Mouse (Mus musculus) stomach, postnatal 0 days (tissue): ENCODE results near the gene Nmral1. TPM values are rescaled to one million over a fixed set of nuclear protein-coding genes. Genes with fewer than 3 reads are reported as not detected.

Experiments used
- ATAC-seq: fragments of 200-750 bp; cut with Nextera tagmentation; 2 replicates; pipeline ENCODE4 v1.8.0; 2017; ENCODE audit not compliant: low FRiP score, low TSS enrichment
- DNase-seq: peaks from one replicate; pipeline ENCODE4 v3.0.0-alpha.2; 2016; ENCODE audit warnings: low spot score
- H3K27ac ChIP-seq: fragments of 300-500 bp; sonication (generic); replicated peaks from 2 replicates; pipeline ENCODE4 v1.5.1; 2014; ENCODE audit warnings: mild to moderate bottlenecking, control low read depth
- H3K27me3 ChIP-seq: fragments of 300-500 bp; sonication (generic); 2 replicates; pipeline ENCODE4 v1.6.1; 2014; ENCODE audit warnings: low read length; ENCODE audit not compliant: control insufficient read depth, insufficient read depth
- H3K36me3 ChIP-seq: fragments of 300-500 bp; sonication (generic); 2 replicates; pipeline ENCODE4 v1.6.1; 2014; ENCODE audit warnings: low read length, mixed read lengths; ENCODE audit not compliant: control insufficient read depth, insufficient read depth
- H3K4me1 ChIP-seq: fragments of 300-500 bp; sonication (generic); replicated peaks from 2 replicates; pipeline ENCODE4 v1.6.1; 2014; ENCODE audit warnings: antibody characterized with exemption; ENCODE audit not compliant: control insufficient read depth, insufficient read depth
- H3K4me2 ChIP-seq: fragments of 300-500 bp; sonication (generic); replicated peaks from 2 replicates; pipeline ENCODE4 v1.6.1; 2014; ENCODE audit warnings: low read depth, mild to moderate bottlenecking, control low read depth, moderate library complexity
- H3K4me3 ChIP-seq: fragments of 300-500 bp; sonication (generic); 2 replicates; pipeline ENCODE4 v1.5.1; 2014; ENCODE audit warnings: low read depth, low read length, control low read depth
- H3K9ac ChIP-seq: fragments of 300-500 bp; sonication (generic); 2 replicates; pipeline ENCODE4 v1.6.1; 2014; ENCODE audit warnings: mild to moderate bottlenecking, low read length, control low read depth, mixed read lengths
- H3K9me3 ChIP-seq: fragments of 300-500 bp; sonication (generic); 2 replicates; pipeline ENCODE4 v1.6.1; 2016; ENCODE audit warnings: low read length; ENCODE audit not compliant: control insufficient read depth
- CTCF ChIP-seq: IDR thresholded peaks from 2 replicates; pipeline ENCODE4 v1.5.1; 2016; ENCODE audit warnings: antibody characterized with exemption, low read depth, mild to moderate bottlenecking, moderate library complexity
- EP300 ChIP-seq: optimal IDR thresholded peaks from 2 replicates; pipeline ENCODE3; 2016; ENCODE audit warnings: antibody characterized with exemption
- WGBS: fragments of 180-500 bp; shearing (Covaris S2); extraction: QIAGEN DNeasy Blood & Tissue Kit; methylation state at CpG from one replicate; pipeline ENCODE4 v1.1.7; 2014; 5-methylcytosine and 5-hydroxymethylcytosine counted together
- polyA plus RNA-seq: library from polyadenylated mRNA; unstranded; fragments of >200 nt; fragmentation: Nextera tagmentation; extraction: Ambion mirVana; gene quantifications from 2 replicates; pipeline ENCODE4 v1.2.1, GENCODE M21; 2015

Nmral1 gene
- polyA plus RNA-seq, 1 experiment from 2014 or later: 15.5 TPM

DNA sequence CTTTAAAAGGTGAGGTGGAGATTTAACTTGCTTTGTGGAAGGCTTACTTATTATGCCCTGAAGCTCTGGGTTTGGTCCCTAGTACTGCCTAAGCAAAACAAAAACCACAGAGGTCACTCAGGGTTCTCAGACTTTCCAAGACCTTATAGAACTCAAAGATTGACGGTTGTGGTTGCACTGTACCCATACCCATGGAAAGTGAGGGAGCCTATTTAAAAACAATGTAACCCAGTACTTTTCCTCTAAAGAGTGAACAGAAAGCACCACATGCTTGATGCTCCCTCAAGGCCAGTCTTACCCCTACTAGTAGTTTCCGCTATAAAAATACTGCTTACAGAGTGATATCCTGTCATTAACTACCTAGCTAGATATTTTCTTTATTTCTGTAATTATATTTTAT lies 17.1 kb upstream of the Nmral1 start:
- WGBS: 70% methylated on average over 2 of the region's 2 CpGs
- TF ChIP-seq EP300 (no peak), CTCF (no peak)
- H3K4me1 ChIP-seq: no peaks in the 10 kb centered on the region

DNA sequence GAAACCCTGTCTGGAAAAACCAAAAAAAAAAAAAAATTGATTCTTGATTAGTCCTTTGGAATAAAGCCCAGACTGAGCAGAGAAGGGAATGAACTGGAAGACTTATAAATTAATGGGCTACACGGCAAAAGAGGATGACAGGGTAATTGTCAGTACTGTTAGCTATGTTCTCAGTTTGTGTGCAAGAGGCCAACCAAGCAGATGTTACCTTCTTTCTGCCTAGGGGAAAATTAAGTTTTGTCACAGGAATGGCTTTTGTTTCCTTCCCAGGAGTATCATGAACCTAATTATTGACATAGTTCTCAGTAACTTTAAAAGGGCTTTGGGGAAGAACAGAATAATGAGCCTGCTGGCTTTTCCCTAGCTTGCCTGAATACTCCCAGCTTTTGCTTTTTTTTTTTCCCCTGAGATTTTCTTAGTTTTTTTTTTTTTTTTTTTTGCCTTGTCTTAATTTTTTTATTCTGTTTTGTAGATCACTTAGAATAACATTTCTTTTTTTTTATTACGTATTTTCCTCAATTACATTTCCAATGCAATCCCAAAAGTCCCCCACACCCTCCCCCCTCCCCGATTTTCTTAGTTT lies 11.7 kb upstream of the Nmral1 start:
- no peaks in the 10 kb centered on the region for H3K27me3 ChIP-seq
- no peak overlapping the region for H3K27ac ChIP-seq
- no peaks in the 10 kb centered on the region for H3K36me3 ChIP-seq
- 0 out of 2 replicates have a peak, but pooled peaks cover 3% of the 10 kb centered on the region for H3K4me1 ChIP-seq
- TF ChIP-seq EP300 (no peak), CTCF (no peak)
- H3K9me3 ChIP-seq: no peaks in the 10 kb centered on the region
- DNase-seq (no peak), ATAC-seq (no peak)
- 61% methylated on average over 3 of the region's 3 CpGs for WGBS
- no peak overlapping the region for H3K4me2 ChIP-seq
- H3K9ac ChIP-seq: no peak overlapping the region
- no peak overlapping the region for H3K4me3 ChIP-seq

More for the DNA sequence above, 17.1 kb upstream of the Nmral1 start:
- Histone ChIP-seq H3K4me3 (no peak overlapping the region), H3K4me2 (no peak overlapping the region), H3K27me3 (no peaks in the 10 kb centered on the region), H3K9me3 (no peaks in the 10 kb centered on the region), H3K27ac (no peak overlapping the region), H3K9ac (no peak overlapping the region), H3K36me3 (no peaks in the 10 kb centered on the region)
- no peak for DNase-seq
- no peak for ATAC-seq

DNA sequence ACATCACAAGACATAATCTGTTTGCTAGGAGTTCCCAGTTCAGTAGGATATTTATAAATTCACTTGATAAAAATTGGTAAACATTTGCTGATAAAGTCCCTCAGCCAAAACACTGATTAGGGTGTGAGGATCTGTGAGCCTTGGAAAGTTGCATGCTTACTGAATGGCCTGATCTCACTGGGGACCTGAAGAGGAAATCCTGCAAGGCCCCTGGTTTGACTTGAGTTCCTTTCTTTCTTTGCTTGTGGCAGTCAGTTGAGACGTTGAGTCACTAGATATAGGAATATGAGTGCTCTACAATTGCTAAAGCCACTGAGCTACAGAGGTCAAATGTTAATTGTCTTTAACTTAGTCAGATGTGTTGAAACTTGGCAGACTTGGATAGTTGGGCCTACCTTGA lies 8.8 kb upstream of the Nmral1 start:
- no peak for ATAC-seq
- WGBS: 35% methylated on average over 1 of the region's 1 CpGs
- Histone ChIP-seq H3K4me3 (no peak overlapping the region), H3K9ac (no peak overlapping the region), H3K27ac (no peak overlapping the region), H3K36me3 (no peaks in the 10 kb centered on the region), H3K4me1 (0 out of 2 replicates have a peak, but pooled peaks cover 3% of the 10 kb centered on the region), H3K9me3 (no peaks in the 10 kb centered on the region), H3K4me2 (no peak overlapping the region), H3K27me3 (no peaks in the 10 kb centered on the region)
- DNase-seq: no peak
- TF ChIP-seq EP300 (no peak), CTCF (no peak)

DNA sequence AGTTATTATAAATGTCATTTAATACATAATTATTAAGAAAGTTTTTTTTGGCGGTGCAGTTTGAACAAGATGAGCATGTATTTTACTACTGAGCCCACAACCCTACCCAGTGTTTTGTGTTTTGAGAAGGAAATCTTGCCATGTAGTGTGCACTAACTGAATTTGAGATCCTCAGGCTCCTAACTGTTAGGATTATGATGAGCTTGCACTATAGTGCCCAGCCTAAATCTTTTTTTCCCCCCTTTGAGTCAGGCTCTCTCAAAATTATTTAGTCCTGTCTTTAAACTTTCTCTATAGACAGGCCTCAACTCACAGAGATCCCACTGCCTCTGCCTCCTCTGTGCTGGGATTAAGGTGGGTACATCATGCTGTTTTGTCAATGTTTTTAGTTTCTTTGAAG lies 8.4 kb upstream of the Nmral1 start:
- 0 out of 2 replicates have a peak, but pooled peaks cover 3% of the 10 kb centered on the region for H3K4me1 ChIP-seq
- no peak for DNase-seq
- H3K27ac ChIP-seq: no peak overlapping the region
- ATAC-seq: no peak
- no peak overlapping the region for H3K9ac ChIP-seq
- TF ChIP-seq CTCF: no peak
- TF ChIP-seq EP300: no peak
- H3K36me3 ChIP-seq: no peaks in the 10 kb centered on the region
- H3K27me3 ChIP-seq: no peaks in the 10 kb centered on the region
- no peak overlapping the region for H3K4me3 ChIP-seq
- H3K9me3 ChIP-seq: no peaks in the 10 kb centered on the region
- H3K4me2 ChIP-seq: no peak overlapping the region
- 75% methylated on average over 1 of the region's 1 CpGs for WGBS

DNA sequence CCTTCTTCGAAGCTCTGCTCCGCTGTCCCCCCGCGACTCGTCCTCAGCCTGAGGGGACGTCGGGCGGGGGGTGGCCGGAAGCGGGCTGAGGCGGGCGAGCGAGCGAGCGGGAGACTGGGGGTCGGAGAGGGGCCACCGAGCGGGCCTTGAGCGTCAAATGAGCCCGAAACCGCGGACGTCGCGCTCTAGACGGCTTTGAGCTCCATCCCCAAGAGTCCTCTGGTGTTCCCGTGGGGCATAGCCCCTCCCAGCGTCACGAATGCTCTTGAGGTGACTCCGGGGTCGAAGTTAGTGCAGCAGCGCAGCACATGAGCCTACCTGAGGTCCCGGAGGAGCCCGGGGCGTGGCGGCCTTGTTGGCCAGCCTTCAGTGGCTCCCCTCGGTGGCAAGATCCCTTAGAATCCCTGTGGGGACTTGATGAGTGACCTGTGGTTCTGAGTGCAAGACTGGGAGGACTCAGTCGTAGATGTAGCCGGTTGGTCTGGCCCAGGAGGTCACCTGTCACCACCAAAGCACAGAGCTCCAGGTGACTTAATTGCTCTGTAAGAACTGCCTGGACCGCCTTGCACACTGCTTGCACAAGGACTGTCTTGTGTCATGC lies 7.5 kb upstream of the Nmral1 start:
- Histone ChIP-seq H3K9me3 (no peaks in the 10 kb centered on the region), H3K4me1 (0 out of 2 replicates have a peak, but pooled peaks cover 3% of the 10 kb centered on the region), H3K4me2 (peak overlapping the region; percentile 81), H3K27ac (peak overlapping the region; percentile 86), H3K4me3 (peak overlapping the region; percentile 85), H3K9ac (peak overlapping the region; percentile 90), H3K36me3 (no peaks in the 10 kb centered on the region), H3K27me3 (no peaks in the 10 kb centered on the region)
- no peak for TF ChIP-seq EP300
- TF ChIP-seq CTCF: no peak
- WGBS: under 1% methylated on average over 37 of the region's 40 CpGs
- DNase-seq: peak; percentile 61
- ATAC-seq: peak; percentile 75
